Mouse (Mus musculus) hindbrain, embryonic 13.5 days (tissue): ENCODE data around the gene Lcn5. TPM values are rescaled to one million over a fixed set of nuclear protein-coding genes. Genes with fewer than 3 reads are reported as not detected.

Source experiments
- ATAC-seq: fragments of 200-750 bp; cut with Nextera tagmentation; 2 replicates; pipeline ENCODE4 v1.8.0; 2017; ENCODE audit warnings: moderate TSS enrichment; ENCODE audit not compliant: low FRiP score
- H3K27ac ChIP-seq: fragments of 300-500 bp; sonication (generic); 2 replicates; pipeline ENCODE4 v1.5.1; 2015; ENCODE audit warnings: inconsistent platforms, mild to moderate bottlenecking, moderate library complexity
- H3K27me3 ChIP-seq: fragments of 300-500 bp; sonication (generic); 2 replicates; pipeline ENCODE4 v1.6.1; 2015; ENCODE audit warnings: mild to moderate bottlenecking, inconsistent platforms
- H3K36me3 ChIP-seq: fragments of 300-500 bp; sonication (generic); 2 replicates; pipeline ENCODE4 v1.6.1; 2015; ENCODE audit warnings: mild to moderate bottlenecking, inconsistent platforms
- H3K4me1 ChIP-seq: fragments of 300-500 bp; sonication (generic); replicated peaks from 2 replicates; pipeline ENCODE4 v1.6.1; 2015; ENCODE audit warnings: inconsistent platforms
- H3K4me2 ChIP-seq: fragments of 300-500 bp; sonication (generic); 2 replicates; pipeline ENCODE4 v1.6.1; 2015; ENCODE audit warnings: inconsistent platforms, mild to moderate bottlenecking, moderate library complexity
- H3K4me3 ChIP-seq: fragments of 300-500 bp; sonication (generic); 2 replicates; pipeline ENCODE4 v1.5.1; 2015; ENCODE audit warnings: mild to moderate bottlenecking, inconsistent platforms
- H3K9ac ChIP-seq: fragments of 300-500 bp; sonication (generic); 2 replicates; pipeline ENCODE4 v1.6.1; 2015; ENCODE audit warnings: mild to moderate bottlenecking, inconsistent platforms
- H3K9me3 ChIP-seq: fragments of 300-500 bp; sonication (generic); 2 replicates; pipeline ENCODE4 v1.6.1; 2016; ENCODE audit warnings: inconsistent platforms
- WGBS: fragments of 180-500 bp; shearing (Covaris S2); methylation state at CpG from one replicate; pipeline ENCODE4 v1.1.7; 2015; 5-methylcytosine and 5-hydroxymethylcytosine counted together
- polyA plus RNA-seq: library from polyadenylated mRNA; unstranded; fragments of >200 nt; fragmentation: Nextera tagmentation; extraction: Ambion mirVana; gene quantifications from 2 replicates; pipeline ENCODE4 v1.2.1, GENCODE M21; 2015

The Lcn5 gene
- polyA plus RNA-seq, result not detected in 2 replicates

DNA sequence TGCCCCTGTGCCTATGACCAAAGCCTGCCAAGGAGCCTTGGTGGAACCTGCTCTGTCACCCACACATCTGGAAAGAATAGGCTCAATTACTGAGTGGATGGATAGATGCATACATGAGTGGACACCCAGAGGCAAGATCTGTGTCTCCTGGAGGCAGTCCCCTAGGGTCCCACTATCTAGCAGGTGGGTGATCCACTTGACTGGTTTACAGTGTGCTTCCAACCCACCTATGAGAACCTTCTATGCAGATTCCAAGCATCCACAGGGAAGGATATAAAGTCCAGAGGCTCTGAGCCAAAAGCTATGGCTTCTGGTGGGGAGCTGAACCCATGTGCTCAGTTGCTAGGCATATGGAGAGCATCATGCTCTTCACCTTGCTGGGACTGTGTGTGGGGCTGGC, at the start of gene Lcn5:
TSS of gene Lcn5 (plus strand) at position 301 of the 400 bp plus-strand sequence.
- no peak within 1 kb of the TSS for H3K9ac ChIP-seq
- no peak for ATAC-seq
- no peaks in the 10 kb centered on the region for H3K4me1 ChIP-seq
- no peak within 1 kb of the TSS for H3K27ac ChIP-seq
- no peaks in the 10 kb centered on the region for H3K36me3 ChIP-seq
- H3K4me2 ChIP-seq, result no peak within 1 kb of the TSS
- H3K4me3 ChIP-seq, result no peak within 1 kb of the TSS
- H3K27me3 ChIP-seq, result peaks cover 7% of the 10 kb centered on the region; the same call in 1 of the 2 replicates
- no peaks in the 10 kb centered on the region for H3K9me3 ChIP-seq

DNA sequence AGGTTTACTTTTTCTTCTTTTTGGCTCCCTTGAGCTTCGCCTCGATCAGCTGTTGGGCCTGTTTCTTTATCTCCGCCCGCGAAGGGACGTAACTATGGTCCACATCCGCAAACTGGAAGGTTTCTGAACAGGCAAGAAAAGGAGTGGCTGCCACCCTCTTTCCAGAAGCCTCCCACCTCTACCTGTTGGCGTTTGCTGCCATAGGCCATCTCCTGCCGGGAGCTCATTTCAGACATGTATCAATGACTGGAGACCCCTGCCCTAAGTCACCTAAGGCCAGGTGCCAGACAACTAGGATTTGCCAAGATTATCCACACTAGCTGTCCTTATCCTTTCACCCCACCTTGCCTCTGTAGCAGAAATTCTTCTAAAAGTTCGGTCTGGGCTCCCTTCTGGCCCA, 49.1 kb upstream of the Lcn5 start:
- H3K27me3 ChIP-seq, result peaks cover 25% of the 10 kb centered on the region
- ATAC-seq, result no peak
- peak overlapping the region; percentile 99 for H3K4me3 ChIP-seq
- H3K27ac ChIP-seq, result peak overlapping the region; percentile 95
- peaks cover 23% of the 10 kb centered on the region for H3K4me1 ChIP-seq
- no peaks in the 10 kb centered on the region for H3K9me3 ChIP-seq
- H3K4me2 ChIP-seq, result peak overlapping the region; percentile 68
- H3K9ac ChIP-seq, result peak overlapping the region; percentile 96
- 66% methylated on average over 10 of the region's 10 CpGs for WGBS
- peaks cover 4% of the 10 kb centered on the region; the same call in 1 of the 2 replicates for H3K36me3 ChIP-seq

DNA sequence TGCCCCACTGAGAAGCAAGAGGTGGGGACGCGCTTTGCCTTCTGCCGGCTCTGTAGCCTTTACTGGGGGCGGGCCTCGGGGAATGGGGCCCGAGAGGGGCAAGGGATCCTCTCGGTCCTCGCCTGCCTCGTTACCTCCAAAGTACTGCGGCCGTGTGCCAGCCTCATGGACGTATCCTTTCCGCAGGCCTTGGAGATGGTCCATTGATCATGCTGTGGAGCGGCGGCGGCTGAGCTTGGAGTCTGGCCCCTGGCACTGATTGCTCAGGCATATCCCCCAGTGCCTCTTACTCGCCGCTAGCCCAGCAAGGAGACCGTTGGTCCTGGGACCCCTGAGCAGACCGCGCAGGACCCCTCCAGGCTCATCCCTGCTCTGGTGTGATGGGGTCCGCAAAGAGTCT, 41.4 kb upstream of the Lcn5 start:
- no peak overlapping the region for H3K4me3 ChIP-seq
- no peak overlapping the region for H3K27ac ChIP-seq
- peaks cover 15% of the 10 kb centered on the region for H3K4me1 ChIP-seq
- no peaks in the 10 kb centered on the region for H3K9me3 ChIP-seq
- WGBS, result 24% methylated on average over 22 of the region's 22 CpGs
- H3K27me3 ChIP-seq, result peaks cover 75% of the 10 kb centered on the region
- H3K4me2 ChIP-seq, result 0 out of 2 replicates have a peak overlapping the region, but pooled peaks have one; percentile 13
- H3K36me3 ChIP-seq, result no peaks in the 10 kb centered on the region
- no peak overlapping the region for H3K9ac ChIP-seq
- no peak for ATAC-seq

DNA sequence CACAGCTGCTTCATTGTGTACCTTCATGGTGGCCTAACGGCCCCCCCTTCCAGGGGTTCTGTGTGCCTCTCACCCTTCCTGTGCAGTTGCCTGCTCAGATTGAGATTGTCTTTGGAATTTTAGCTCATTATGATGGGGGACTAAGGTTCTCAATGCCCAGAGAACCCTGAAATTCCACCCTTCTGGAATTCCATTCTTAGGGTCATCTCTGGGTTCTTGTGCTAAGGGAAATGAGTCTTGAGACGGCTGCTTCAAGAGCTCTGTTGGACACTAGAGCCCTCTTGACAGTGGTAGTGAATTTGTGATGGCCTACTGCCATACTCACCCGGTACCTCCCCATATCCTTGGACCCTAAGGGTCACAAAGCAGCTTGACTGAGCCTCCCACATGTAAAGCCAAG, 40.2 kb upstream of the Lcn5 start, which contains the start of gene Ccdc183:
TSS of gene Ccdc183 (minus strand) at position 101 of the 400 bp plus-strand sequence.
- Histone ChIP-seq H3K36me3 (no peaks in the 10 kb centered on the region), H3K9me3 (no peaks in the 10 kb centered on the region), H3K4me2 (no peak within 1 kb of the TSS), H3K27ac (no peak within 1 kb of the TSS), H3K27me3 (peaks cover 67% of the 10 kb centered on the region), H3K4me1 (peaks cover 20% of the 10 kb centered on the region), H3K4me3 (no peak within 1 kb of the TSS), H3K9ac (no peak within 1 kb of the TSS)
- 85% methylated on average over 3 of the region's 3 CpGs for WGBS
- no peak for ATAC-seq

GRCm38 (mm10) chr2:25620386-25620785, 37.4 kb upstream of the Lcn5 start:
- H3K4me1 ChIP-seq, result peaks cover 20% of the 10 kb centered on the region
- no peak overlapping the region for H3K4me2 ChIP-seq
- H3K27me3 ChIP-seq, result peaks cover 52% of the 10 kb centered on the region
- H3K36me3 ChIP-seq, result no peaks in the 10 kb centered on the region
- no peak overlapping the region for H3K27ac ChIP-seq
- H3K9me3 ChIP-seq, result no peaks in the 10 kb centered on the region
- WGBS, result 84% methylated on average over 6 of the region's 6 CpGs
- no peak for ATAC-seq
- peak overlapping the region; percentile 29; the same call in 1 of the 2 replicates for H3K9ac ChIP-seq
- H3K4me3 ChIP-seq, result no peak overlapping the region

DNA sequence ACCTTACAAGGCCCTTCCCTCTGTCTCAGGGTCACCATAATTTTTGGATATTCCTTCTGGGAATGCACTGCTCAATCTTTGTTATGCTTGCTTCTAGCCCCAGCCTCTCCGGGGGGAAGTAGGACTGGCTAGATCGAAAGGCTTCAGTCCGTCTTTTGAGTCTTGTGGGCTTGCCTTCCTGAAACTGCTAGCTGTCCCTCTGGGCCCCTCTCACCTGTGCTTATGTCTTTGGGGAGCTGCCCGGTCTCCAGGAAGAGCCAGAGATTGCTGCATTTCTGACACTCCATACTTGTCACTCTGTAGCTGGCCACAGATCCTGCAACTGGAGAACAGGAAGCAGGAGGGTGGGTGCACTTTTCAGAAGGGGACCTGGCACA, 36.9 kb upstream of the Lcn5 start:
- H3K9ac ChIP-seq, result peak overlapping the region; percentile 74; the same call in 1 of the 2 replicates

GRCm38 (mm10) chr2:25621229-25622200, 36.2 kb upstream of the Lcn5 start, which contains the start of gene Tmem141:
Gene Tmem141 (minus strand): TSS chr2:25622005.
- Histone ChIP-seq H3K4me3 (peak within 1 kb of the TSS; percentile 52), H3K4me1 (peaks cover 13% of the 10 kb centered on the region), H3K9ac (peak within 1 kb of the TSS; percentile 74), H3K9me3 (no peaks in the 10 kb centered on the region), H3K36me3 (no peaks in the 10 kb centered on the region), H3K27me3 (peaks cover 41% of the 10 kb centered on the region), H3K27ac (peak within 1 kb of the TSS; percentile 80), H3K4me2 (peak within 1 kb of the TSS; percentile 68)
- peak; percentile 94 for ATAC-seq
- WGBS, result 6% methylated on average over 34 of the region's 34 CpGs

More for the DNA sequence above, 36.9 kb upstream of the Lcn5 start:
- peak overlapping the region; percentile 52; the same call in 1 of the 2 replicates for H3K4me3 ChIP-seq
- ATAC-seq, result no peak
- H3K27ac ChIP-seq, result no peak overlapping the region
- H3K9me3 ChIP-seq, result no peaks in the 10 kb centered on the region
- H3K4me2 ChIP-seq, result peak overlapping the region; percentile 68; the same call in 1 of the 2 replicates
- no peaks in the 10 kb centered on the region for H3K36me3 ChIP-seq
- H3K27me3 ChIP-seq, result peaks cover 47% of the 10 kb centered on the region
- WGBS, result 91% methylated on average over 4 of the region's 4 CpGs
- H3K4me1 ChIP-seq, result peaks cover 20% of the 10 kb centered on the region

DNA sequence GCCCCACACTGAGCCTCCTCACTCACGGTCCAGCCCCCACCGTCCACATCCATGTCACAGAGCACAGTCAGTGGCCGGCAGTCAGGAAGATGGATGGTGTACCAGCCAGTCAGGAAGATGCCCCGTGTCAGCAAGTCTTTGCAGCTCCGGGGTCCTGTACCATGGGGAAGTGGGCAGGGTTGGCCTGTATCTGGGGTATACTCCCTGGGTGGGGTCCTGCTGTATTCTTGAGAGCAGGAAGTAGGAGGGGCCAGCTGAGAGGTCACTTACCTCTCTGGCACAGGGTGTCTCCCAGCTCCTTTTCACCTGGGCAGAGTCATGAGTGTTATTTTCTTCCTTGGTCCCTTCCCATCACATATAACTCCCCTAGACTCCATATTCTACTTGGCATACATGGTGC, 31.8 kb upstream of the Lcn5 start:
- Histone ChIP-seq H3K4me2 (no peak overlapping the region), H3K4me3 (no peak overlapping the region), H3K27ac (no peak overlapping the region), H3K27me3 (0 out of 2 replicates have a peak, but pooled peaks cover 7% of the 10 kb centered on the region), H3K9ac (no peak overlapping the region), H3K9me3 (no peaks in the 10 kb centered on the region), H3K36me3 (no peaks in the 10 kb centered on the region), H3K4me1 (peaks cover 8% of the 10 kb centered on the region)
- WGBS, result 50% methylated on average over 5 of the region's 5 CpGs
- ATAC-seq, result no peak

GRCm38 (mm10) chr2:25627811-25628210, 29.9 kb upstream of the Lcn5 start, which contains the start of gene Fcna:
Gene Fcna (minus strand): TSS chr2:25628030.
- H3K9ac ChIP-seq, result no peak within 1 kb of the TSS
- no peaks in the 10 kb centered on the region for H3K9me3 ChIP-seq
- H3K27me3 ChIP-seq, result 0 out of 2 replicates have a peak, but pooled peaks cover 7% of the 10 kb centered on the region
- H3K36me3 ChIP-seq, result no peaks in the 10 kb centered on the region
- 84% methylated on average over 6 of the region's 6 CpGs for WGBS
- H3K27ac ChIP-seq, result no peak within 1 kb of the TSS
- no peaks in the 10 kb centered on the region for H3K4me1 ChIP-seq
- H3K4me2 ChIP-seq, result no peak within 1 kb of the TSS
- no peak within 1 kb of the TSS for H3K4me3 ChIP-seq
- no peak for ATAC-seq

GRCm38 (mm10) chr2:25628738-25629137, 29.0 kb upstream of the Lcn5 start:
- 35% methylated on average over 4 of the region's 4 CpGs for WGBS
- no peak overlapping the region for H3K4me3 ChIP-seq
- H3K36me3 ChIP-seq, result no peaks in the 10 kb centered on the region
- H3K4me2 ChIP-seq, result no peak overlapping the region
- no peak overlapping the region for H3K9ac ChIP-seq
- no peaks in the 10 kb centered on the region for H3K9me3 ChIP-seq
- H3K27me3 ChIP-seq, result 0 out of 2 replicates have a peak, but pooled peaks cover under 1% of the 10 kb centered on the region
- no peak for ATAC-seq
- no peak overlapping the region for H3K27ac ChIP-seq
- H3K4me1 ChIP-seq, result no peaks in the 10 kb centered on the region

GRCm38 (mm10) chr2:25633616-25634015, 24.1 kb upstream of the Lcn5 start:
- H3K4me3 ChIP-seq, result no peak overlapping the region
- no peaks in the 10 kb centered on the region for H3K36me3 ChIP-seq
- no peak overlapping the region for H3K27ac ChIP-seq
- no peak overlapping the region for H3K4me2 ChIP-seq
- WGBS, result 90% methylated on average over 3 of the region's 3 CpGs
- no peaks in the 10 kb centered on the region for H3K27me3 ChIP-seq
- no peaks in the 10 kb centered on the region for H3K9me3 ChIP-seq
- H3K4me1 ChIP-seq, result no peaks in the 10 kb centered on the region
- ATAC-seq, result no peak
- H3K9ac ChIP-seq, result no peak overlapping the region

DNA sequence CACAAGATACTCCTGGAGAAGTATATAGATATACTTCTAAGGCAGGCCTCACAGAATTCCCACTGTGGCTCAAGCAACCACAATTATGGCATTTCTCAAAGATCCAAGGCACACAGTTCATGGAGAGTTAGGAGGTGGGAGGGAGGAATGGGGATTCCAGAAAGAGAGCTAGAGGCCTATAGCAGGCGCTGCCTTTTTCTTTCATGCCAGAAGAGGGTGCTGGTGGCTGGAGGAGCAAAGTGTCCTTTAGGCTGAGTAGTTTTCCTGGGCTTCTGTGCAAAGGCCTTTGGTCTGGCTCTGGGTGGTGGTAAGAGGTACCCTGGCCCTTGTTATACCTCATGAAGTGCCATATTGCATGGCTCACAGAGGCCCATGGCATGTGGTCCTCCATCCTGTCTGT, 23.7 kb upstream of the Lcn5 start:
- WGBS, result 54% methylated on average over 1 of the region's 1 CpGs
- Histone ChIP-seq H3K4me2 (no peak overlapping the region), H3K36me3 (no peaks in the 10 kb centered on the region), H3K4me3 (no peak overlapping the region), H3K9ac (no peak overlapping the region), H3K27ac (no peak overlapping the region), H3K9me3 (no peaks in the 10 kb centered on the region), H3K4me1 (no peaks in the 10 kb centered on the region), H3K27me3 (no peaks in the 10 kb centered on the region)
- ATAC-seq, result no peak
